Mouse (Mus musculus) forelimb bud, embryonic 11.5 days (tissue): Measurements from ENCODE around the gene Olfr830.
"Not testable (repeated sequence)": the region's sequence is repeated elsewhere in the genome, so short reads cannot be mapped to it uniquely, and the experiment has no call there.

Source experiments
- DNase-seq: peaks from one replicate; pipeline ENCODE4 v3.0.0-alpha.2; 2012; ENCODE audit warnings: low read depth, low spot score

Olfr830 gene

GRCm38 (mm10) chr9:18874393-18874792, at the start of gene Olfr830:
Olfr830 (plus strand) TSS chr9:18874693.
- no peak for DNase-seq

DNA sequence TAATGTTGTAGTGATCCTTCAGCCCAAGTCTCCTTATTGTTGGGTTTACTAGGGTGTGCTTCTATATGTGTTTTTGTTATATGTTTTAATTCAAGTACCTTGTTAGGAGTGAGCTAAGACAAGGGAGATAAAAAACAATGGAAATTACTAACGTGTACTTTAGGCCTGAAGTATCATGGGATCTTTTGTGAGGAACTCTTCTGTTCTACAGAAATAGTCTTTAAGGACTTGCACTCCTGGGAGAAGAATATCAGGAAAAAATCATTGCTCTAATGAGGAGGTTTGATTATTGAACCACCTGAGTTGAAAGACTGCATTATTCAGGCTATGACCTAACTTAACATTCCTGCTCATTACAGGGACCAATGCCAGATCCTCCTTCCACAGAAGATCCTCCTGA, 19.9 kb upstream of the Olfr830 start, which contains the start of gene Olfr829:
Olfr829 (plus strand) TSS at position 301 of the 400 bp plus-strand sequence.
- no peak for DNase-seq

- DNase-seq, result not testable (repeated sequence)
Measured at GRCm38 (mm10) chr9:18907699-18908098, 33.2 kb downstream of the Olfr830 start.

- DNase-seq, result not testable (repeated sequence)
Measured at GRCm38 (mm10) chr9:18927921-18928320, 53.4 kb downstream of the Olfr830 start.
